Mouse (Mus musculus) granulocyte monocyte progenitor cell, adult 5-6 weeks (primary cell): ENCODE measurements at regions not wholly inside any gene's neighbourhood (a gene's known extent, or its start where the extent isn't known, plus 50 kb on each side); places are given as distances from the start of the nearest gene placed in this dataset.

ENCODE experiments used
- ATAC-seq: replicated peaks from 2 replicates; pipeline ENCODE4 v1.8.0; 2016; ENCODE audit warnings: mild to moderate bottlenecking, moderate TSS enrichment, inconsistent platforms; ENCODE audit not compliant: poor library complexity, severe bottlenecking

GRCm38 (mm10) chrX:13014051-13014450, 57.2 kb upstream of the Usp9x start:
- ATAC-seq: no peak

GRCm38 (mm10) chrX:13013086-13013485, 58.2 kb upstream of the Usp9x start:
- no peak for ATAC-seq

- ATAC-seq: peak; percentile 44; the same call in 1 of the 2 replicates
Measured at GRCm38 (mm10) chrX:12990777-12991176, 80.5 kb upstream of the Usp9x start.

- ATAC-seq: no peak
Measured at GRCm38 (mm10) chrX:12977676-12978075, 93.6 kb upstream of the Usp9x start.

- peak; percentile 93 for ATAC-seq
Measured at GRCm38 (mm10) chrX:12968979-12969746, 102.1 kb upstream of the Usp9x start.

- ATAC-seq: peak; percentile 84
Measured at GRCm38 (mm10) chrX:12959467-12960314, 111.6 kb upstream of the Usp9x start.

- no peak for ATAC-seq
Measured at GRCm38 (mm10) chrX:12958873-12959272, 112.4 kb upstream of the Usp9x start.

- no peak for ATAC-seq
Measured at GRCm38 (mm10) chrX:12950928-12951660, 120.2 kb upstream of the Usp9x start.

- no peak for ATAC-seq
Measured at GRCm38 (mm10) chrX:12942451-12942850, 128.8 kb upstream of the Usp9x start.

- peak; percentile 76 for ATAC-seq
Measured at GRCm38 (mm10) chrX:12936406-12937172, 134.7 kb upstream of the Usp9x start.

GRCm38 (mm10) chrX:12933294-12933807, 137.9 kb upstream of the Usp9x start:
- ATAC-seq: no peak

GRCm38 (mm10) chrX:12930242-12930641, 141.1 kb upstream of the Usp9x start:
- peak; percentile 46 for ATAC-seq

- ATAC-seq: no peak
Measured at GRCm38 (mm10) chrX:12927797-12928589, 143.3 kb upstream of the Usp9x start.

GRCm38 (mm10) chrX:12924705-12925644, 146.3 kb upstream of the Usp9x start:
- no peak for ATAC-seq

- 0 out of 2 replicates have a peak, but pooled peaks have one; percentile 22 for ATAC-seq
Measured at GRCm38 (mm10) chrX:12919576-12919975, 151.7 kb upstream of the Usp9x start.

GRCm38 (mm10) chrX:12917105-12917504, 154.2 kb upstream of the Usp9x start:
- ATAC-seq: no peak

- ATAC-seq: no peak
Measured at GRCm38 (mm10) chrX:12916684-12917083, 154.6 kb upstream of the Usp9x start.

GRCm38 (mm10) chrX:12900256-12900655, 138.4 kb upstream of the Med14 start:
- 0 out of 2 replicates have a peak, but pooled peaks have one; percentile 14 for ATAC-seq
